In the genomic region with DNA sequence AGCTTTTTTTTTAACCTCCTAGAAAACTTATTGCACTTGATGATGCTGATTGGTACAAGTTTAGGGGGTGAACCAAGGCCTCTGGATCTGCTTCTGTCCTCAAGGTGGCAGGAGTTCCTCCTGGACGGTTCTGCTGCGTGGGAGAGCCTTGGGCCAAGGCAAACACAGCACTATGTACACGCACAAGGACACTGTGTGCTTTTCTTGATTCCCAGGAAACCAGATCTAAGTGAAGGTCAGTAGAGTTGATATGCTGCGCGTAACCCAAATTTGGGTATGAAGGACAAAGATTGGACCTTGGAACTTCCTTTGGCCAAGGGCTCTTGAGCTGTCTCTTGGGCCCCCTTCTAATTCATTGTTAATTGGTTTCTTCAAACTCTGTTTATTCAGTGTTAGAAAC, we compare ENCODE assay signal across 17 mouse cellular contexts. TPM values are rescaled to one million over a fixed set of nuclear protein-coding genes. Genes with fewer than 3 reads are reported as not detected.
DNase-seq lines count a peak whose midpoint lies in the region; ATAC-seq and TF ChIP-seq lines count a peak whose summit lies in the region.
"Had no signal": no experiment of that assay in that cellular context is flagged by ENCODE, and none has a peak within 500 bp of the region (broad histone marks: within the 10 kb centered on the region; RNA-seq: fewer than 3 reads in every experiment).

No protein-coding gene starts in this region.

- no peak overlapping the region for H3K4me3 ChIP-seq in lung, postnatal 0 days (ENCODE audit: low read depth, low read length)
- H3K4me3 ChIP-seq in testis, adult 2 months (ENCODE audit: control insufficient read depth, low read depth, low read length): no peak overlapping the region
- H3K4me3 ChIP-seq: heart, embryonic 10.5 days; limb, embryonic 10.5 days; midbrain, embryonic 10.5 days had no signal

- peak; percentile 33 for DNase-seq in kidney, adult 18-20 months
- no peak for DNase-seq in kidney, postnatal 10 days
- DNase-seq in lung, postnatal 0 days (ENCODE audit: low spot score): peak; percentile 47
- DNase-seq in lung, postnatal 10 days: no peak
- peak; percentile 46 to 56 for DNase-seq in adrenal gland, postnatal 36 days
- no peak for DNase-seq in cerebellum, postnatal 25 days
- DNase-seq: cerebellum, postnatal 14 days; heart, postnatal 36 days; layer of hippocampus, adult 9-11 months; right cerebral cortex, postnatal 25 days had no signal

- no peak for TF ChIP-seq POLR2A in testis, adult 2 months (IDR thresholded peaks at IDR 0.05; ENCODE audit: control insufficient read depth, low read depth, low read length)

- no peaks in the 10 kb centered on the region for H3K9me3 ChIP-seq in lung, postnatal 0 days (ENCODE audit: low read length)
- H3K9me3 ChIP-seq: heart, embryonic 10.5 days; limb, embryonic 10.5 days; midbrain, embryonic 10.5 days had no signal

- no peaks in the 10 kb centered on the region for H3K36me3 ChIP-seq in lung, postnatal 0 days (ENCODE audit: insufficient read depth, low read length)
- H3K36me3 ChIP-seq in testis, adult 2 months (ENCODE audit: control insufficient read depth, insufficient read depth, low read length): no peaks in the 10 kb centered on the region
- H3K36me3 ChIP-seq: heart, embryonic 10.5 days; limb, embryonic 10.5 days; midbrain, embryonic 10.5 days had no signal

- TF ChIP-seq CTCF in lung, postnatal 0 days (IDR thresholded peaks at IDR 0.05): peak; percentile 53
- TF ChIP-seq CTCF in testis, adult 2 months (IDR thresholded peaks at IDR 0.05; ENCODE audit: control insufficient read depth, insufficient read depth, insufficient replicate concordance, low read depth, low read length): peak; percentile 39; the same call in 1 of the 2 replicates

- no peak overlapping the region for H3K27ac ChIP-seq in lung, postnatal 0 days (ENCODE audit: low read length)
- H3K27ac ChIP-seq in testis, adult 2 months (ENCODE audit: control insufficient read depth, insufficient read depth, low read depth, low read length): peak overlapping the region; percentile 79; the same call in 1 of the 2 replicates
- H3K27ac ChIP-seq: heart, embryonic 10.5 days; limb, embryonic 10.5 days; midbrain, embryonic 10.5 days had no signal

- no peak overlapping the region for H3K4me2 ChIP-seq in lung, postnatal 0 days (replicated peaks; ENCODE audit: low read depth, low read length)

- ATAC-seq in lung, postnatal 0 days: peak; percentile 47; the same call in 1 of the 2 replicates
- ATAC-seq in granulocyte monocyte progenitor cell, adult 5-6 weeks (replicated peaks; ENCODE audit: poor library complexity, severe bottlenecking): no peak
- ATAC-seq: activated CD4-positive, CD25-positive, alpha-beta regulatory T cell, adult 4 months; CD4-positive, CD25-positive, alpha-beta regulatory T cell, adult 4 months had no signal

- WGBS in lung, postnatal 0 days: 70% methylated on average over 5 of the region's 5 CpGs

- TF ChIP-seq EP300 in lung, postnatal 0 days (IDR thresholded peaks at IDR 0.05): no peak

- H3K4me1 ChIP-seq in lung, postnatal 0 days (ENCODE audit: insufficient read depth, low read depth, low read length): no peaks in the 10 kb centered on the region; the same call in 1 of the 2 replicates
- H3K4me1 ChIP-seq in testis, adult 2 months (ENCODE audit: control insufficient read depth, insufficient read depth, low read length): no peaks in the 10 kb centered on the region; the same call in 1 of the 2 replicates

- H3K27me3 ChIP-seq in lung, postnatal 0 days (replicated peaks; ENCODE audit: insufficient read depth, low read length): no peaks in the 10 kb centered on the region
- H3K27me3 ChIP-seq in testis, adult 2 months (ENCODE audit: control insufficient read depth, insufficient read depth, low read length): no peaks in the 10 kb centered on the region

- H3K9ac ChIP-seq in lung, postnatal 0 days (replicated peaks; ENCODE audit: low read depth): no peak overlapping the region

RNA-seq across cellular contexts. Expression of a gene that starts 51.3 kb away (rescaled TPM):
- 29.7 and 35.5 TPM in 2 replicates for polyA plus RNA-seq in lung, postnatal 0 days (2015; fragmentation: Nextera tagmentation; extraction: Ambion mirVana)
- 10 to 100 TPM; 35.8 to 59.6 TPM for total RNA-seq in adrenal gland, postnatal 36 days (2021)
- polyA plus RNA-seq in testis, adult 2 months (2012; rRNA removed): 7.6 and 8.8 TPM in 2 replicates
- not detected in 2 replicates for total RNA-seq in granulocyte monocyte progenitor cell, adult 5-6 weeks (2014; fragmentation: Nextera tagmentation)
- 0.15 and 1.3 TPM in 2 replicates for total RNA-seq in granulocyte monocyte progenitor cell, adult 5-6 weeks (2017)

Comparison
In these comparisons a context has a peak if more than half of its experiments do, and no peak if none do; other contexts are left out.
1. DNase-seq: peak in kidney, adult 18-20 months (single experiment), lung, postnatal 0 days (single experiment) and adrenal gland, postnatal 36 days (2 of 2); none in kidney, postnatal 10 days (single experiment), lung, postnatal 10 days (single experiment) and cerebellum, postnatal 25 days (0 of 2).
2. RNA of a gene that starts 51.3 kb away (total RNA-seq): 35.8 to 59.6 TPM in adrenal gland, postnatal 36 days; 0.15 to 1.3 TPM in granulocyte monocyte progenitor cell, adult 5-6 weeks; every median in the first group is over 10 times any median in the second.